Comparison of ENCODE assay signal across 28 mouse cellular contexts in the genomic region with DNA sequence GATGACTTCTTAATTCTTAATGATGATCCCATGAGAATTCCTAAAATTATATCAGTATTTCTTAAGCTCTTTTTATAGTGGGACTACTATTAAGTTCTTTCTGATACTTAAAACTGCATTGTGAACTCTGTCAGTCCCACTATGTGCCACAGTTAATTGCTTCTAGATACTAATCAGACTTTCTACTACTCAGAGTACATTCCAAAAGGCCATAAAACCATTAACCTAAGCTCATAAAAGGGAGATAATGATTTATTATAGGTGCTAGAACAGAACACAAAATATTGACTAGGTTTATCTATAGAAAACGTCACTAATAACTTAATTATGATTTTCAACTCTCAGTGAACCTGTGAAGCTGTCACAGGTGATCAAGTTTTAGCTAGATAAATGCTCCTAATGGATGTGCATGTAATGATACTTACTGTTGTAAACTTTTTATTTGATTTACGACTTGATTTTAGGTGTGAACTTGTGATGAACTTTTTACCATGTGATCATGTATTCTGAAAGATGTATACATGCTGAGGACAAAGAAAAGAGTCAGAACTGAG. TPM values are rescaled to one million over a fixed set of nuclear protein-coding genes. Genes with fewer than 3 reads are reported as not detected.
DNase-seq lines count a peak whose midpoint lies in the region; ATAC-seq and TF ChIP-seq lines count a peak whose summit lies in the region.
"Had no signal": no experiment of that assay in that cellular context is flagged by ENCODE, and none has a peak within 500 bp of the region (broad histone marks: within the 10 kb centered on the region; RNA-seq: fewer than 3 reads in every experiment).

No protein-coding gene starts in this region.

- H3K36me3 ChIP-seq in intestine, embryonic 14.5 days (ENCODE audit: control insufficient read depth, insufficient read depth, low read length), result no peaks in the 10 kb centered on the region
- no peaks in the 10 kb centered on the region for H3K36me3 ChIP-seq in intestine, embryonic 15.5 days
- H3K36me3 ChIP-seq in intestine, embryonic 16.5 days (ENCODE audit: control insufficient read depth, insufficient read depth, low read length), result no peaks in the 10 kb centered on the region
- no peaks in the 10 kb centered on the region for H3K36me3 ChIP-seq in intestine, postnatal 0 days (ENCODE audit: control insufficient read depth, insufficient read depth)
- no peaks in the 10 kb centered on the region for H3K36me3 ChIP-seq in hindbrain, embryonic 10.5 days
- no peaks in the 10 kb centered on the region for H3K36me3 ChIP-seq in hindbrain, postnatal 0 days (ENCODE audit: insufficient read depth, low read length)
- H3K36me3 ChIP-seq: G1E had no signal

- H3K9me3 ChIP-seq in intestine, embryonic 14.5 days (ENCODE audit: control insufficient read depth, low read length), result no peaks in the 10 kb centered on the region
- no peaks in the 10 kb centered on the region for H3K9me3 ChIP-seq in intestine, embryonic 15.5 days
- no peaks in the 10 kb centered on the region for H3K9me3 ChIP-seq in intestine, embryonic 16.5 days (ENCODE audit: control insufficient read depth, low read length)
- H3K9me3 ChIP-seq in intestine, postnatal 0 days (ENCODE audit: control insufficient read depth), result no peaks in the 10 kb centered on the region
- no peaks in the 10 kb centered on the region for H3K9me3 ChIP-seq in hindbrain, embryonic 10.5 days
- no peaks in the 10 kb centered on the region for H3K9me3 ChIP-seq in hindbrain, postnatal 0 days (ENCODE audit: low read length)

- DNase-seq in intestine, embryonic 14.5 days (ENCODE audit: low spot score), result no peak
- no peak for DNase-seq in kidney, adult 11 months
- DNase-seq in hindbrain, embryonic 10.5 days (ENCODE audit: low spot score), result no peak
- no peak for DNase-seq in thymus, postnatal 10 days (ENCODE audit: low spot score in 2 of 2)
- DNase-seq in hindbrain, postnatal 0 days (ENCODE audit: low spot score), result no peak
- DNase-seq: adrenal gland, adult 2 months; adrenal gland, adult 8-10 months; adrenal gland, postnatal 10 days; adrenal gland, postnatal 14 days; adrenal gland, postnatal 25 days; adrenal gland, postnatal 36 days; B cell, adult 2 months; cerebellum, adult 11 months; cerebellum, adult 11-12 months had no signal

- H3K9ac ChIP-seq in intestine, embryonic 14.5 days (ENCODE audit: low read length), result no peak overlapping the region
- H3K9ac ChIP-seq in intestine, embryonic 15.5 days, result no peak overlapping the region
- no peak overlapping the region for H3K9ac ChIP-seq in intestine, embryonic 16.5 days (ENCODE audit: low read depth, low read length)
- H3K9ac ChIP-seq in intestine, postnatal 0 days (ENCODE audit: low read depth, low read length), result no peak overlapping the region
- no peak overlapping the region for H3K9ac ChIP-seq in hindbrain, postnatal 0 days (replicated peaks; ENCODE audit: low read length)

- H3K4me1 ChIP-seq in intestine, embryonic 14.5 days (replicated peaks; ENCODE audit: control insufficient read depth, insufficient read depth, low read length), result no peaks in the 10 kb centered on the region
- no peaks in the 10 kb centered on the region for H3K4me1 ChIP-seq in intestine, embryonic 15.5 days (replicated peaks)
- H3K4me1 ChIP-seq in intestine, embryonic 16.5 days (ENCODE audit: control insufficient read depth, insufficient read depth, low read length), result no peaks in the 10 kb centered on the region
- H3K4me1 ChIP-seq in intestine, postnatal 0 days (replicated peaks; ENCODE audit: control insufficient read depth, insufficient read depth, low read length), result no peaks in the 10 kb centered on the region
- H3K4me1 ChIP-seq in hindbrain, embryonic 10.5 days (replicated peaks), result no peaks in the 10 kb centered on the region
- no peaks in the 10 kb centered on the region for H3K4me1 ChIP-seq in hindbrain, postnatal 0 days (ENCODE audit: insufficient read depth, low read length)

- no peak overlapping the region for H3K27ac ChIP-seq in intestine, embryonic 14.5 days (ENCODE audit: low read depth)
- H3K27ac ChIP-seq in intestine, embryonic 15.5 days, result no peak overlapping the region
- H3K27ac ChIP-seq in intestine, embryonic 16.5 days (ENCODE audit: low read length), result no peak overlapping the region
- H3K27ac ChIP-seq in intestine, postnatal 0 days (ENCODE audit: low read depth, low read length), result no peak overlapping the region
- no peak overlapping the region for H3K27ac ChIP-seq in hindbrain, embryonic 10.5 days
- no peak overlapping the region for H3K27ac ChIP-seq in hindbrain, postnatal 0 days

- ATAC-seq in intestine, embryonic 14.5 days (replicated peaks; ENCODE audit: low FRiP score, low TSS enrichment, low read depth), result peak; percentile 78; the same call in 1 of the 2 replicates
- peak; percentile 89 for ATAC-seq in intestine, embryonic 15.5 days
- ATAC-seq in intestine, embryonic 16.5 days, result peak; percentile 94
- 0 out of 2 replicates have a peak, but pooled peaks have one; percentile 45 for ATAC-seq in intestine, postnatal 0 days
- no peak for ATAC-seq in hindbrain, postnatal 0 days
- ATAC-seq: activated CD4-positive, CD25-positive, alpha-beta regulatory T cell, adult 4 months; CD4-positive, CD25-positive, alpha-beta regulatory T cell, adult 4 months; Patski had no signal

- 32% methylated on average over 2 of the region's 2 CpGs for WGBS in intestine, embryonic 14.5 days
- WGBS in intestine, embryonic 15.5 days, result 27% methylated on average over 2 of the region's 2 CpGs
- 25% methylated on average over 2 of the region's 2 CpGs for WGBS in intestine, embryonic 16.5 days
- WGBS in intestine, postnatal 0 days, result 13% methylated on average over 2 of the region's 2 CpGs
- 55% methylated on average over 2 of the region's 2 CpGs for WGBS in hindbrain, embryonic 10.5 days
- 54% methylated on average over 2 of the region's 2 CpGs for WGBS in hindbrain, postnatal 0 days

- no peaks in the 10 kb centered on the region for H3K27me3 ChIP-seq in intestine, embryonic 14.5 days (replicated peaks; ENCODE audit: control insufficient read depth, insufficient read depth, low read length)
- H3K27me3 ChIP-seq in intestine, embryonic 15.5 days (replicated peaks), result no peaks in the 10 kb centered on the region
- H3K27me3 ChIP-seq in intestine, embryonic 16.5 days (replicated peaks; ENCODE audit: control insufficient read depth, insufficient read depth, low read length), result no peaks in the 10 kb centered on the region
- no peaks in the 10 kb centered on the region for H3K27me3 ChIP-seq in intestine, postnatal 0 days (replicated peaks; ENCODE audit: control insufficient read depth, insufficient read depth, low read length)
- no peaks in the 10 kb centered on the region for H3K27me3 ChIP-seq in hindbrain, embryonic 10.5 days (ENCODE audit: insufficient read depth, poor library complexity, severe bottlenecking)
- H3K27me3 ChIP-seq in hindbrain, postnatal 0 days (ENCODE audit: insufficient read depth, low read length), result no peaks in the 10 kb centered on the region
- H3K27me3 ChIP-seq: Patski had no signal

- no peak overlapping the region for H3K4me3 ChIP-seq in intestine, embryonic 14.5 days (ENCODE audit: low read depth, low read length)
- H3K4me3 ChIP-seq in intestine, embryonic 15.5 days (replicated peaks), result no peak overlapping the region
- no peak overlapping the region for H3K4me3 ChIP-seq in intestine, embryonic 16.5 days (ENCODE audit: low read length)
- no peak overlapping the region for H3K4me3 ChIP-seq in intestine, postnatal 0 days (ENCODE audit: low read depth, low read length)
- no peak overlapping the region for H3K4me3 ChIP-seq in hindbrain, embryonic 10.5 days
- H3K4me3 ChIP-seq in hindbrain, postnatal 0 days (ENCODE audit: low read length), result no peak overlapping the region

- H3K4me2 ChIP-seq in intestine, embryonic 14.5 days (ENCODE audit: low read length), result no peak overlapping the region
- H3K4me2 ChIP-seq in intestine, embryonic 15.5 days (replicated peaks), result no peak overlapping the region
- H3K4me2 ChIP-seq in intestine, embryonic 16.5 days (ENCODE audit: low read depth, low read length), result no peak overlapping the region
- H3K4me2 ChIP-seq in intestine, postnatal 0 days (replicated peaks; ENCODE audit: low read depth), result no peak overlapping the region
- no peak overlapping the region for H3K4me2 ChIP-seq in hindbrain, postnatal 0 days (ENCODE audit: low read depth, low read length)

- TF ChIP-seq CTCF in intestine, postnatal 0 days (IDR thresholded peaks at IDR 0.05; ENCODE audit: low read depth), result no peak
- no peak for TF ChIP-seq CTCF in hindbrain, postnatal 0 days (IDR thresholded peaks at IDR 0.05; ENCODE audit: low read depth)

RNA-seq across cellular contexts. Expression of a gene that starts 6.1 kb away (rescaled TPM):
- not detected in 2 replicates for polyA plus RNA-seq in intestine, embryonic 14.5 days (2014; fragmentation: Nextera tagmentation; extraction: Ambion mirVana)
- not detected in 2 replicates for polyA plus RNA-seq in intestine, embryonic 15.5 days (2015; fragmentation: Nextera tagmentation; extraction: Ambion mirVana)
- not detected in 2 replicates for polyA plus RNA-seq in intestine, embryonic 16.5 days (2015; fragmentation: Nextera tagmentation; extraction: Ambion mirVana)
- not detected in 2 replicates for polyA plus RNA-seq in intestine, postnatal 0 days (2015; fragmentation: Nextera tagmentation; extraction: Ambion mirVana)
- polyA plus RNA-seq in hindbrain, embryonic 10.5 days (2016; fragmentation: Nextera tagmentation; extraction: Ambion mirVana), result not detected in 2 replicates
- not detected in 2 replicates for total RNA-seq in hindbrain, postnatal 0 days (2014; rRNA removed)
- polyA plus RNA-seq in hindbrain, postnatal 0 days (2015; fragmentation: Nextera tagmentation; extraction: Ambion mirVana), result not detected in 2 replicates
- total RNA-seq: adrenal gland, adult 18-20 months; adrenal gland, adult 2 months; adrenal gland, adult 8-10 months; adrenal gland, postnatal 10 days; adrenal gland, postnatal 14 days; adrenal gland, postnatal 25 days; adrenal gland, postnatal 36 days; adrenal gland, postnatal 4 days; CH12.LX; ES-E14; MEL had no signal
- polyA plus RNA-seq: adrenal gland, adult 2 months; brain, embryonic 14.5 days; C2C12; G1E; Patski had no signal

RNA-seq across cellular contexts. Expression of a gene that starts 6.6 kb away (rescaled TPM):
- polyA plus RNA-seq in intestine, embryonic 14.5 days (2014; fragmentation: Nextera tagmentation; extraction: Ambion mirVana), result not detected in 2 replicates
- polyA plus RNA-seq in intestine, embryonic 15.5 days (2015; fragmentation: Nextera tagmentation; extraction: Ambion mirVana), result not detected in 2 replicates
- not detected in 2 replicates for polyA plus RNA-seq in intestine, embryonic 16.5 days (2015; fragmentation: Nextera tagmentation; extraction: Ambion mirVana)
- not detected in 2 replicates for polyA plus RNA-seq in intestine, postnatal 0 days (2015; fragmentation: Nextera tagmentation; extraction: Ambion mirVana)
- polyA plus RNA-seq in hindbrain, embryonic 10.5 days (2016; fragmentation: Nextera tagmentation; extraction: Ambion mirVana), result not detected in 2 replicates
- not detected in 2 replicates for total RNA-seq in hindbrain, postnatal 0 days (2014; rRNA removed)
- polyA plus RNA-seq in hindbrain, postnatal 0 days (2015; fragmentation: Nextera tagmentation; extraction: Ambion mirVana), result not detected in 2 replicates
- total RNA-seq: adrenal gland, adult 18-20 months; adrenal gland, adult 2 months; adrenal gland, adult 8-10 months; adrenal gland, postnatal 10 days; adrenal gland, postnatal 14 days; adrenal gland, postnatal 25 days; adrenal gland, postnatal 36 days; adrenal gland, postnatal 4 days; CH12.LX; ES-E14; G1E; MEL had no signal
- polyA plus RNA-seq: adrenal gland, adult 2 months; brain, embryonic 14.5 days; C2C12; CD4-positive, CD25-positive, alpha-beta regulatory T cell, adult 4 months; G1E; Patski had no signal

RNA-seq across cellular contexts. Expression of a gene that starts 27.0 kb away (rescaled TPM):
- not detected in 2 replicates for polyA plus RNA-seq in intestine, embryonic 14.5 days (2014; fragmentation: Nextera tagmentation; extraction: Ambion mirVana)
- 0.10 TPM in 1 of 2 replicates, not detected in the other for polyA plus RNA-seq in intestine, embryonic 15.5 days (2015; fragmentation: Nextera tagmentation; extraction: Ambion mirVana)
- 0.10 TPM in 1 of 2 replicates, not detected in the other for polyA plus RNA-seq in intestine, embryonic 16.5 days (2015; fragmentation: Nextera tagmentation; extraction: Ambion mirVana)
- polyA plus RNA-seq in intestine, postnatal 0 days (2015; fragmentation: Nextera tagmentation; extraction: Ambion mirVana), result 0.13 TPM in 1 of 2 replicates, not detected in the other
- not detected in 2 replicates for polyA plus RNA-seq in hindbrain, embryonic 10.5 days (2016; fragmentation: Nextera tagmentation; extraction: Ambion mirVana)
- not detected in 2 replicates for total RNA-seq in hindbrain, postnatal 0 days (2014; rRNA removed)
- polyA plus RNA-seq in hindbrain, postnatal 0 days (2015; fragmentation: Nextera tagmentation; extraction: Ambion mirVana), result not detected in 2 replicates
- total RNA-seq: adrenal gland, adult 18-20 months; adrenal gland, adult 2 months; adrenal gland, adult 8-10 months; adrenal gland, postnatal 10 days; adrenal gland, postnatal 14 days; adrenal gland, postnatal 25 days; adrenal gland, postnatal 36 days; adrenal gland, postnatal 4 days; ES-E14; G1E; MEL had no signal
- polyA plus RNA-seq: adrenal gland, adult 2 months; brain, embryonic 14.5 days; C2C12; G1E had no signal

RNA-seq across cellular contexts. Expression of a gene that starts 29.3 kb away (rescaled TPM):
- not detected in 2 replicates for polyA plus RNA-seq in intestine, embryonic 14.5 days (2014; fragmentation: Nextera tagmentation; extraction: Ambion mirVana)
- polyA plus RNA-seq in intestine, embryonic 15.5 days (2015; fragmentation: Nextera tagmentation; extraction: Ambion mirVana), result not detected in 2 replicates
- polyA plus RNA-seq in intestine, embryonic 16.5 days (2015; fragmentation: Nextera tagmentation; extraction: Ambion mirVana), result not detected in 2 replicates
- not detected in 2 replicates for polyA plus RNA-seq in intestine, postnatal 0 days (2015; fragmentation: Nextera tagmentation; extraction: Ambion mirVana)
- polyA plus RNA-seq in hindbrain, embryonic 10.5 days (2016; fragmentation: Nextera tagmentation; extraction: Ambion mirVana), result not detected in 2 replicates
- total RNA-seq in hindbrain, postnatal 0 days (2014; rRNA removed), result not detected in 2 replicates
- not detected in 2 replicates for polyA plus RNA-seq in hindbrain, postnatal 0 days (2015; fragmentation: Nextera tagmentation; extraction: Ambion mirVana)
- total RNA-seq: adrenal gland, adult 18-20 months; adrenal gland, adult 2 months; adrenal gland, adult 8-10 months; adrenal gland, postnatal 10 days; adrenal gland, postnatal 14 days; adrenal gland, postnatal 25 days; adrenal gland, postnatal 36 days; adrenal gland, postnatal 4 days; CH12.LX; ES-E14; MEL had no signal
- polyA plus RNA-seq: activated CD4-positive, CD25-positive, alpha-beta regulatory T cell, adult 4 months; adrenal gland, adult 2 months; brain, embryonic 14.5 days; C2C12; CD4-positive, CD25-positive, alpha-beta regulatory T cell, adult 4 months; G1E; Patski had no signal

RNA-seq across cellular contexts. Expression of a gene that starts 40.2 kb away (rescaled TPM):
- polyA plus RNA-seq in intestine, embryonic 14.5 days (2014; fragmentation: Nextera tagmentation; extraction: Ambion mirVana), result 4.6 and 5.4 TPM in 2 replicates
- polyA plus RNA-seq in intestine, embryonic 15.5 days (2015; fragmentation: Nextera tagmentation; extraction: Ambion mirVana), result 4.8 and 4.9 TPM in 2 replicates
- polyA plus RNA-seq in intestine, embryonic 16.5 days (2015; fragmentation: Nextera tagmentation; extraction: Ambion mirVana), result 5.1 and 5.2 TPM in 2 replicates
- 2.9 and 3.4 TPM in 2 replicates for polyA plus RNA-seq in intestine, postnatal 0 days (2015; fragmentation: Nextera tagmentation; extraction: Ambion mirVana)
- polyA plus RNA-seq in hindbrain, embryonic 10.5 days (2016; fragmentation: Nextera tagmentation; extraction: Ambion mirVana), result 1.1 and 1.4 TPM in 2 replicates
- 0.63 and 2.5 TPM in 2 replicates for total RNA-seq in hindbrain, postnatal 0 days (2014; rRNA removed)
- 1.9 and 2.7 TPM in 2 replicates for polyA plus RNA-seq in hindbrain, postnatal 0 days (2015; fragmentation: Nextera tagmentation; extraction: Ambion mirVana)
- total RNA-seq: G1E had no signal
- polyA plus RNA-seq: G1E had no signal
